Mouse (Mus musculus) intestine, postnatal 0 days (tissue): ENCODE measurements around the gene Susd6. TPM values are rescaled to one million over a fixed set of nuclear protein-coding genes. Genes with fewer than 3 reads are reported as not detected.

Experiments used
- ATAC-seq: fragments of 200-750 bp; cut with Nextera tagmentation; 2 replicates; pipeline ENCODE4 v1.8.0; 2017; ENCODE audit warnings: mild to moderate bottlenecking, moderate TSS enrichment, moderate library complexity
- H3K27ac ChIP-seq: fragments of 300-500 bp; sonication (generic); 2 replicates; pipeline ENCODE4 v1.5.1; 2014; ENCODE audit warnings: mild to moderate bottlenecking, low read depth, low read length, moderate library complexity
- H3K27me3 ChIP-seq: fragments of 300-500 bp; sonication (generic); replicated peaks from 2 replicates; pipeline ENCODE4 v1.6.1; 2014; ENCODE audit warnings: low read length, mixed read lengths; ENCODE audit not compliant: control insufficient read depth, insufficient read depth
- H3K36me3 ChIP-seq: fragments of 300-500 bp; sonication (generic); 2 replicates; pipeline ENCODE4 v1.6.1; 2014; ENCODE audit warnings: mild to moderate bottlenecking, moderate library complexity; ENCODE audit not compliant: control insufficient read depth, insufficient read depth
- H3K4me1 ChIP-seq: fragments of 300-500 bp; sonication (generic); replicated peaks from 2 replicates; pipeline ENCODE4 v1.6.1; 2014; ENCODE audit warnings: antibody characterized with exemption, low read length, mixed read lengths; ENCODE audit not compliant: control insufficient read depth, insufficient read depth
- H3K4me2 ChIP-seq: fragments of 300-500 bp; sonication (generic); replicated peaks from 2 replicates; pipeline ENCODE4 v1.6.1; 2014; ENCODE audit warnings: low read depth, mild to moderate bottlenecking, moderate library complexity
- H3K4me3 ChIP-seq: fragments of 300-500 bp; sonication (generic); 2 replicates; pipeline ENCODE4 v1.5.1; 2014; ENCODE audit warnings: low read depth, low read length
- H3K9ac ChIP-seq: fragments of 300-500 bp; sonication (generic); 2 replicates; pipeline ENCODE4 v1.6.1; 2014; ENCODE audit warnings: mild to moderate bottlenecking, low read depth, low read length
- H3K9me3 ChIP-seq: fragments of 300-500 bp; sonication (generic); 2 replicates; pipeline ENCODE4 v1.6.1; 2016; ENCODE audit warnings: mixed run types; ENCODE audit not compliant: control insufficient read depth
- CTCF ChIP-seq: sonication (generic); IDR thresholded peaks from 2 replicates; pipeline ENCODE4 v1.5.1; 2016; ENCODE audit warnings: low read depth, mild to moderate bottlenecking, control low read depth, antibody characterized with exemption, moderate library complexity
- WGBS: fragments of 180-500 bp; shearing (Covaris S2); extraction: QIAGEN DNeasy Blood & Tissue Kit; methylation state at CpG from one replicate; pipeline ENCODE4 v1.1.7; 2014; 5-methylcytosine and 5-hydroxymethylcytosine counted together
- polyA plus RNA-seq: library from polyadenylated mRNA; unstranded; fragments of >200 nt; fragmentation: Nextera tagmentation; extraction: Ambion mirVana; gene quantifications from 2 replicates; pipeline ENCODE4 v1.2.1, GENCODE M21; 2015

Gene Susd6
- polyA plus RNA-seq, 1 experiment from 2014 or later: 16.9 TPM

DNA sequence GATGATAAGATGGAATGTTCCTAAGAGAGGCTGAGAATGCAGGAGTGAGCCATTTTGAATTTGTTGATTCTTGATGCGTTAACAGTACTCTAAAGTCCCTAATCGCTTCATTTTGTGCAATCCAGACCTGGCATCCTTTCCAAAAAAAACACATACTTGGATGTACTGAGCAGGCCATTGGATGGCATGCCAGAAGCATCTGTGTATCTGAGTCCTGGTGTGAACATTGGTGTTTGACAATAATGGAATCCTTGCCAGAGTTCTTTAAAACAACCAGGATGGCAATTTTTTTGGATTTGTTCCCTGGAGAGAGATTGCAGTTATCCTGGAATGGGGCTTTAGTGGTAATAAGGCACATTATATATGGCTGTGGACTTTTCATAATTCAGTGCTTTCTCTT lies 38.6 kb downstream of the Susd6 start:
- no peak overlapping the region for H3K4me2 ChIP-seq
- no peak overlapping the region for H3K9ac ChIP-seq
- no peak for TF ChIP-seq CTCF
- H3K27me3 ChIP-seq: no peaks in the 10 kb centered on the region
- H3K9me3 ChIP-seq: no peaks in the 10 kb centered on the region
- WGBS: 91% methylated on average over 2 of the region's 2 CpGs
- H3K4me3 ChIP-seq: no peak overlapping the region
- no peak for ATAC-seq
- 0 out of 2 replicates have a peak, but pooled peaks cover 7% of the 10 kb centered on the region for H3K36me3 ChIP-seq
- peaks cover 21% of the 10 kb centered on the region for H3K4me1 ChIP-seq
- H3K27ac ChIP-seq: no peak overlapping the region

- no peak overlapping the region for H3K4me3 ChIP-seq
- no peak overlapping the region for H3K27ac ChIP-seq
- no peak overlapping the region for H3K4me2 ChIP-seq
- peaks cover 28% of the 10 kb centered on the region for H3K4me1 ChIP-seq
- H3K9ac ChIP-seq: no peak overlapping the region
- 0 out of 2 replicates have a peak, but pooled peaks cover 7% of the 10 kb centered on the region for H3K36me3 ChIP-seq
- WGBS: 69% methylated on average over 2 of the region's 2 CpGs
- no peak for TF ChIP-seq CTCF
- H3K27me3 ChIP-seq: no peaks in the 10 kb centered on the region
- no peaks in the 10 kb centered on the region for H3K9me3 ChIP-seq
- no peak for ATAC-seq
Observed at GRCm38 (mm10) chr12:80830211-80830610, 39.9 kb downstream of the Susd6 start.

GRCm38 (mm10) chr12:80830820-80831219 lies 40.5 kb downstream of the Susd6 start:
- Histone ChIP-seq H3K9ac (no peak overlapping the region), H3K4me1 (peaks cover 28% of the 10 kb centered on the region), H3K4me2 (no peak overlapping the region), H3K36me3 (0 out of 2 replicates have a peak, but pooled peaks cover 7% of the 10 kb centered on the region), H3K4me3 (no peak overlapping the region), H3K9me3 (no peaks in the 10 kb centered on the region), H3K27me3 (no peaks in the 10 kb centered on the region), H3K27ac (no peak overlapping the region; the same call in 1 of the 2 replicates)
- no peak for ATAC-seq
- no peak for TF ChIP-seq CTCF
- 48% methylated on average over 2 of the region's 2 CpGs for WGBS

DNA sequence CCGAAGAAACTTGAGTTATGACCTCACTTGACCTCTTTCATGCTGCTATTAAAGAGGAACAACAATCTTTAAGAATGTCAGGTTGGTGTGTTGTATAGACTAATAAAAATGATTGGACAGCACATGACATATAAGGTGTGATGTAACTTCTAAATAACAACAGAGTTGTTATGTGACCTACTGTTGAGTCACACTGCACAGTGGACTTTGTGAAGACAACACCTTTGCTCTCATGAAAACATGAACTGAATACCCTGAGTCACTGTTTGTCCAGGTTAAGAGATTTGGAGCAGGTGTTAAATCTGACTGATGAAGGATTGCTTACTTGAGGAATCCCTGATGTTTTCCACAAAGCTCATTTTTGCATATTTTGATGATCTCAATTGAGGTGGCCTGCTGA lies 42.0 kb downstream of the Susd6 start:
- ATAC-seq: peak; percentile 77
- Histone ChIP-seq H3K36me3 (0 out of 2 replicates have a peak, but pooled peaks cover 7% of the 10 kb centered on the region), H3K9ac (no peak overlapping the region), H3K27ac (no peak overlapping the region), H3K9me3 (no peaks in the 10 kb centered on the region), H3K27me3 (no peaks in the 10 kb centered on the region), H3K4me2 (no peak overlapping the region), H3K4me1 (peaks cover 25% of the 10 kb centered on the region; the same call in 1 of the 2 replicates), H3K4me3 (no peak overlapping the region)
- WGBS: 49% methylated on average over 1 of the region's 1 CpGs
- no peak for TF ChIP-seq CTCF

DNA sequence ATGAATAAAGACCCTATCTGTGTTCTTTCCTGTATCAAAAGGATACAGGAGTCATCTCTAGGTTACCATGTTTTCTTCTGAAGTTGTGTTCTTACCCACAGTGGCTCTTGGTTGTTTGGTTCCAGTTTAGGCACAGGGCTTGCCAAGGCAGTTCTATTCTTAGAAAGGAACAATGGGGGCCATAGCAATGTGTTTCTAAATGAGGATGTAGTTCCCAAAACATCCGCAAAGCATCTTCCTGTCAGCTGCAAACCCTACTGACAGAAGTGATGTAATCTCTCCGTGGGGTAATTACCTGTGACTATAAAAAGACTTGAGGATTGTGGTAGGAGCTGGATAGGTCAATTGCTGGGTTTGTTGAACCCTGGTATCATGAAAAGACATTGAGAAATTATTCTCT lies 43.2 kb downstream of the Susd6 start:
- 34% methylated on average over 2 of the region's 2 CpGs for WGBS
- no peak overlapping the region for H3K9ac ChIP-seq
- no peaks in the 10 kb centered on the region for H3K27me3 ChIP-seq
- no peak overlapping the region for H3K4me3 ChIP-seq
- peak; percentile 17; the same call in 1 of the 2 replicates for TF ChIP-seq CTCF
- ATAC-seq: no peak
- H3K4me2 ChIP-seq: no peak overlapping the region
- H3K9me3 ChIP-seq: no peaks in the 10 kb centered on the region
- 0 out of 2 replicates have a peak, but pooled peaks cover 4% of the 10 kb centered on the region for H3K36me3 ChIP-seq
- H3K4me1 ChIP-seq: peaks cover 26% of the 10 kb centered on the region
- H3K27ac ChIP-seq: 0 out of 2 replicates have a peak overlapping the region, but pooled peaks have one; percentile 6

- Histone ChIP-seq H3K27me3 (no peaks in the 10 kb centered on the region), H3K36me3 (0 out of 2 replicates have a peak, but pooled peaks cover 4% of the 10 kb centered on the region), H3K9me3 (no peaks in the 10 kb centered on the region), H3K4me2 (no peak overlapping the region), H3K27ac (0 out of 2 replicates have a peak overlapping the region, but pooled peaks have one; percentile 15), H3K9ac (no peak overlapping the region), H3K4me1 (peaks cover 33% of the 10 kb centered on the region), H3K4me3 (no peak overlapping the region)
- peak; percentile 39; the same call in 1 of the 2 replicates for ATAC-seq
- TF ChIP-seq CTCF: no peak
- WGBS: 70% methylated on average over 3 of the region's 3 CpGs
Observed at GRCm38 (mm10) chr12:80834156-80834900, 44.0 kb downstream of the Susd6 start.
